Mouse (Mus musculus): ENCODE results near the gene Cep68.

The Cep68 gene

GRCm38 (mm10) chr11:20216415-20216814 lies 32.8 kb downstream of the Cep68 start:
- in situ Hi-C loops (cut with MboI; ENCODE audit: unreplicated experiment in 2 of 2): loop anchor here in 1 of 2 experiments (10.0 kb wide), 2 partner anchors 118 to 418 kb away; partner anchors contain the start of gene Slc1a4

GRCm38 (mm10) chr11:20214779-20215178 lies 34.5 kb downstream of the Cep68 start:
- in situ Hi-C loops (cut with MboI; ENCODE audit: unreplicated experiment in 2 of 2): loop anchor here in 1 of 2 experiments (10.0 kb wide), 2 partner anchors 120 to 420 kb away; partner anchors contain the start of gene Slc1a4

- in situ Hi-C loops (cut with MboI; ENCODE audit: unreplicated experiment in 2 of 2): loop anchor here in 1 of 2 experiments (10.0 kb wide), 2 partner anchors 123 to 423 kb away; partner anchors contain the start of gene Slc1a4
These were observed 37.4 kb downstream of the Cep68 start for GRCm38 (mm10) chr11:20211838-20212237.

DNA sequence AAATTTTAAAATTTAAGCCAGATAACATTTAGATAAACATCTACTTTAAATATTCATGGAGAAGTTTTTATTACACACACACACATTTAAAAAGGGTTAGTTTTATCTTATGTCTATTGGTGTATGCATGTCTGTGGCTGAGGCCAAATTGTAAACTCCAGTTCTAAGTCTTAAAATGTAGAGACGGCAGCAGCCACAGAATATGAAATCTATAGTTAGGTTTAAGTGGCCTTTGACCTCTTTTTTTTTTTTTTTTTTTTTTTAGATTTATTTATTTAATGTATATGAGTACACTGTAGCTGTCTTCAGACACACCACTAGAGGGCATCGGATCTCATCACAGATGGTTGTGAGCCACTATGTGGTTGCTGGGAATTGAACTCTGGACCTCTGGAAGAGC lies 41.6 kb downstream of the Cep68 start:
- in situ Hi-C loops (cut with MboI; ENCODE audit: unreplicated experiment in 2 of 2): loop anchor here in 1 of 2 experiments (5.0 kb wide), 1 partner anchor 255 kb away; no protein-coding TSS in a partner anchor

- in situ Hi-C loops (cut with MboI; ENCODE audit: unreplicated experiment in 2 of 2): loop anchor here in 1 of 2 experiments (5.0 kb wide), 1 partner anchor 256 kb away; no protein-coding TSS in a partner anchor
These were observed 42.5 kb downstream of the Cep68 start for GRCm38 (mm10) chr11:20206626-20207223.

GRCm38 (mm10) chr11:20205538-20205937 lies 43.7 kb downstream of the Cep68 start:
- in situ Hi-C loops (cut with MboI; ENCODE audit: unreplicated experiment in 2 of 2): loop anchor here in 1 of 2 experiments (5.0 kb wide), 1 partner anchor 257 kb away; no protein-coding TSS in a partner anchor

- in situ Hi-C loops (cut with MboI; ENCODE audit: unreplicated experiment in 2 of 2): loop anchor here in 1 of 2 experiments (5.0 kb wide), 1 partner anchor 257 kb away; no protein-coding TSS in a partner anchor
These were observed 44.3 kb downstream of the Cep68 start for GRCm38 (mm10) chr11:20204870-20205446.

DNA sequence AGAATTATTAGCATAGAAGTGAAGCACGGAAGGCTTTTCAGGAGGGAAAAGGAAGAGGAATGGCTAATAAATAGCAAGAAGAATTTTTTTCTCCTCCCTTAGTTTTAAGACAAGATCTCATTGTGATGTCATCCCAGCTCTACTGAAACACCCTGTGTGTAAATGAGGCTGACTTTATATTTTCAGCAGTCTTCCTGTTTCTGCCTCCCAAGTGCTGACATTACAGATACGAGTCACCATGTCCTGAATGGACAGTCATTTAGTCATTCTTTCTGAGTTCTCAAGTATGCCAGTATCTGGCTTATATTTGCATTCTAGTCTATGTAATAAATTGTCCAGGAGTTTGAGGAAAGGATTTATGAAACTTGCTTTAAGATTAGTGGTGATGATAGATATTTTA lies 44.9 kb downstream of the Cep68 start:
- in situ Hi-C loops (cut with MboI; ENCODE audit: unreplicated experiment in 2 of 2): no loop called here

GRCm38 (mm10) chr11:20202299-20203011 lies 46.8 kb downstream of the Cep68 start:
- in situ Hi-C loops (cut with MboI; ENCODE audit: unreplicated experiment in 2 of 2): no loop called here

GRCm38 (mm10) chr11:20201661-20202101 lies 47.5 kb downstream of the Cep68 start:
- in situ Hi-C loops (cut with MboI; ENCODE audit: unreplicated experiment in 2 of 2): no loop called here

- in situ Hi-C loops (cut with MboI; ENCODE audit: unreplicated experiment in 2 of 2): no loop called here
These were observed 48.3 kb downstream of the Cep68 start, which contains the start of gene Rab1a for GRCm38 (mm10) chr11:20200713-20201575. TSS of gene Rab1a (plus strand) at chr11:20201432.

GRCm38 (mm10) chr11:20193100-20193736 lies 56.0 kb downstream of the Cep68 start:
- in situ Hi-C loops (cut with MboI; ENCODE audit: unreplicated experiment in 2 of 2): loop anchor here in 1 of 2 experiments (10.0 to 25.0 kb wide), 2 partner anchors 58 to 1394 kb away; no protein-coding TSS in a partner anchor

GRCm38 (mm10) chr11:20187271-20187670 lies 62.0 kb downstream of the Cep68 start:
- in situ Hi-C loops (cut with MboI; ENCODE audit: unreplicated experiment in 2 of 2): loop anchor here in 1 of 2 experiments (25.0 kb wide), 1 partner anchor 1400 kb away; no protein-coding TSS in a partner anchor
